Mouse (Mus musculus) G1E (cell line): ENCODE measurements around the gene Slc25a40. TPM values are rescaled to one million over a fixed set of nuclear protein-coding genes. Genes with fewer than 3 reads are reported as not detected.

Source experiments
- ATAC-seq: 2 replicates; pipeline ENCODE4 v1.8.0; 2016; ENCODE audit warnings: mild to moderate bottlenecking; ENCODE audit not compliant: insufficient number of reproducible peaks, poor library complexity, low FRiP score, severe bottlenecking; ENCODE audit errors: extremely low read depth
- DNase-seq: peaks from one replicate; pipeline ENCODE4 v3.0.0; 2012; ENCODE audit warnings: low spot score
- H3K27me3 ChIP-seq: 2 replicates; pipeline ENCODE4 v1.6.1; 2012; ENCODE audit warnings: mild to moderate bottlenecking, low read length, inconsistent platforms; ENCODE audit not compliant: insufficient read depth
- H3K36me3 ChIP-seq: replicated peaks from 2 replicates; pipeline ENCODE3; 2012; ENCODE audit warnings: mild to moderate bottlenecking, inconsistent platforms
- H3K4me1 ChIP-seq: 2 replicates; pipeline ENCODE4 v1.6.1; 2012; ENCODE audit warnings: low read depth, low read length, inconsistent platforms, mixed read lengths; ENCODE audit not compliant: insufficient read depth
- H3K4me3 ChIP-seq: 2 replicates; pipeline ENCODE4 v1.5.1; 2012; ENCODE audit warnings: low read depth, mild to moderate bottlenecking, inconsistent platforms, low read length, moderate library complexity, mixed read lengths
- H3K9me3 ChIP-seq: replicated peaks from 2 replicates; pipeline ENCODE4 v1.6.1; 2012; ENCODE audit warnings: inconsistent platforms
- CTCF ChIP-seq: IDR thresholded peaks from 2 replicates; pipeline ENCODE4 v1.5.1; 2012; ENCODE audit warnings: low read depth, low read length, inconsistent platforms, mixed read lengths
- GATA1 ChIP-seq: IDR thresholded peaks from 2 replicates; pipeline ENCODE4 v1.6.1; 2012; ENCODE audit warnings: borderline replicate concordance, low read length, inconsistent platforms, mixed read lengths
- GATA2 ChIP-seq: IDR thresholded peaks from 2 replicates; pipeline ENCODE4 v1.6.1; 2012; ENCODE audit warnings: low read depth, low read length, inconsistent platforms, borderline replicate concordance
- POLR2AphosphoS5 ChIP-seq: IDR thresholded peaks from 2 replicates; pipeline ENCODE4 v1.6.1; 2012; ENCODE audit warnings: low read depth, low read length, inconsistent platforms; ENCODE audit not compliant: insufficient replicate concordance
- TAL1 ChIP-seq: conservative IDR thresholded peaks from 2 replicates; pipeline ENCODE4 v1.6.1; 2012; ENCODE audit warnings: low read depth, low read length, inconsistent platforms, mixed read lengths
- polyA plus RNA-seq: library from polyadenylated mRNA; stranded (reverse); fragments of >175 nt; gene quantifications from 2 replicates; pipeline ENCODE4 v1.2.3, GENCODE M21; 2012
- total RNA-seq, 2 experiments: library from RNA; stranded (forward) in 1 of 2; stranded (reverse) in 1 of 2; fragments of 200-1000 nt in 1 of 2; fragments of >200 nt in 1 of 2; fragmentation: Nextera tagmentation in 1 of 2; gene quantifications; 2 replicates each; pipeline ENCODE4 v1.2.3; 2014 to 2017

The Slc25a40 gene
- total RNA-seq (2014; fragmentation: Nextera tagmentation) (44.3 and 44.7 TPM in 2 replicates), total RNA-seq (2017) (18.9 and 23.6 TPM in 2 replicates), polyA plus RNA-seq (1.3 and 1.6 TPM in 2 replicates)

- peak within 1 kb of the TSS; percentile 90 for H3K4me3 ChIP-seq
- H3K9me3 ChIP-seq = no peaks in the 10 kb centered on the region
- peak; percentile 86 for DNase-seq
- H3K4me1 ChIP-seq = peaks cover 19% of the 10 kb centered on the region
- H3K27me3 ChIP-seq = no peaks in the 10 kb centered on the region
- H3K36me3 ChIP-seq = peaks cover 37% of the 10 kb centered on the region
- TF ChIP-seq TAL1 = no peak
- no peak for TF ChIP-seq POLR2AphosphoS5
- TF ChIP-seq CTCF = no peak
- ATAC-seq = peak; percentile 84
These were observed at the start of gene Slc25a40, which contains the start of gene Dbf4 for GRCm38 (mm10) chr5:8422157-8422931. Gene Slc25a40, plus strand, starts transcription at chr5:8422850. Gene Dbf4, minus strand, starts transcription at chr5:8422716.

GRCm38 (mm10) chr5:8373415-8373814, 49.2 kb upstream of the Slc25a40 start:
- H3K4me1 ChIP-seq = no peaks in the 10 kb centered on the region
- no peak for DNase-seq
- peaks cover 4% of the 10 kb centered on the region; the same call in 1 of the 2 replicates for H3K27me3 ChIP-seq
- no peaks in the 10 kb centered on the region for H3K36me3 ChIP-seq
- no peak for ATAC-seq
- no peak for TF ChIP-seq CTCF
- no peak for TF ChIP-seq TAL1
- no peak for TF ChIP-seq GATA1
- TF ChIP-seq GATA2 = no peak
- TF ChIP-seq POLR2AphosphoS5 = no peak
- H3K4me3 ChIP-seq = no peak overlapping the region
- H3K9me3 ChIP-seq = no peaks in the 10 kb centered on the region

GRCm38 (mm10) chr5:8374297-8374906, 48.2 kb upstream of the Slc25a40 start:
- Histone ChIP-seq H3K9me3 (no peaks in the 10 kb centered on the region), H3K4me1 (no peaks in the 10 kb centered on the region), H3K27me3 (peaks cover 2% of the 10 kb centered on the region; the same call in 1 of the 2 replicates), H3K4me3 (no peak overlapping the region), H3K36me3 (no peaks in the 10 kb centered on the region)
- no peak for ATAC-seq
- TF ChIP-seq CTCF = no peak
- no peak for DNase-seq

GRCm38 (mm10) chr5:8393891-8394583, 28.6 kb upstream of the Slc25a40 start:
- H3K4me3 ChIP-seq = no peak overlapping the region
- no peaks in the 10 kb centered on the region for H3K27me3 ChIP-seq
- H3K36me3 ChIP-seq = peaks cover 43% of the 10 kb centered on the region
- TF ChIP-seq POLR2AphosphoS5 (no peak), CTCF (no peak), GATA1 (no peak)
- no peak for ATAC-seq
- no peaks in the 10 kb centered on the region for H3K4me1 ChIP-seq
- DNase-seq = no peak
- no peaks in the 10 kb centered on the region for H3K9me3 ChIP-seq

GRCm38 (mm10) chr5:8397587-8398249, 24.9 kb upstream of the Slc25a40 start:
- DNase-seq = no peak
- Histone ChIP-seq H3K9me3 (no peaks in the 10 kb centered on the region), H3K27me3 (no peaks in the 10 kb centered on the region), H3K4me3 (no peak overlapping the region), H3K36me3 (peaks cover 69% of the 10 kb centered on the region), H3K4me1 (no peaks in the 10 kb centered on the region)
- no peak for TF ChIP-seq POLR2AphosphoS5
- TF ChIP-seq GATA1 = no peak
- no peak for TF ChIP-seq TAL1
- no peak for TF ChIP-seq CTCF
- no peak for TF ChIP-seq GATA2
- ATAC-seq = no peak

- H3K4me1 ChIP-seq = no peaks in the 10 kb centered on the region; the same call in 1 of the 2 replicates
- DNase-seq (no peak), ATAC-seq (no peak)
- no peaks in the 10 kb centered on the region for H3K27me3 ChIP-seq
- H3K9me3 ChIP-seq = no peaks in the 10 kb centered on the region
- TF ChIP-seq TAL1 (no peak), POLR2AphosphoS5 (no peak), GATA2 (no peak), CTCF (no peak), GATA1 (no peak)
- no peak overlapping the region for H3K4me3 ChIP-seq
- H3K36me3 ChIP-seq = peaks cover 70% of the 10 kb centered on the region
These were observed 13.9 kb upstream of the Slc25a40 start for GRCm38 (mm10) chr5:8408746-8409145.
